Mouse (Mus musculus): ENCODE results near the gene Tent4b. TPM values are rescaled to one million over a fixed set of nuclear protein-coding genes. Genes with fewer than 3 reads are reported as not detected.
"Not testable (repeated sequence)": the region's sequence is repeated elsewhere in the genome, so short reads cannot be mapped to it uniquely, and the experiment has no call there.

Tent4b gene
- total RNA-seq (2021): 10 to 100 TPM; 10.6 to 12.2 TPM
- long read RNA-seq, experiment 1, partial matches to known transcripts: 1 of 2 reads
- long read RNA-seq, experiment 1, other reads (novel, unspliced or antisense): 1 of 2 reads
- long read RNA-seq, experiment 2, partial matches to known transcripts: 0 of 4 reads
- long read RNA-seq, experiment 2, other reads (novel, unspliced or antisense): 4 of 4 reads

DNA sequence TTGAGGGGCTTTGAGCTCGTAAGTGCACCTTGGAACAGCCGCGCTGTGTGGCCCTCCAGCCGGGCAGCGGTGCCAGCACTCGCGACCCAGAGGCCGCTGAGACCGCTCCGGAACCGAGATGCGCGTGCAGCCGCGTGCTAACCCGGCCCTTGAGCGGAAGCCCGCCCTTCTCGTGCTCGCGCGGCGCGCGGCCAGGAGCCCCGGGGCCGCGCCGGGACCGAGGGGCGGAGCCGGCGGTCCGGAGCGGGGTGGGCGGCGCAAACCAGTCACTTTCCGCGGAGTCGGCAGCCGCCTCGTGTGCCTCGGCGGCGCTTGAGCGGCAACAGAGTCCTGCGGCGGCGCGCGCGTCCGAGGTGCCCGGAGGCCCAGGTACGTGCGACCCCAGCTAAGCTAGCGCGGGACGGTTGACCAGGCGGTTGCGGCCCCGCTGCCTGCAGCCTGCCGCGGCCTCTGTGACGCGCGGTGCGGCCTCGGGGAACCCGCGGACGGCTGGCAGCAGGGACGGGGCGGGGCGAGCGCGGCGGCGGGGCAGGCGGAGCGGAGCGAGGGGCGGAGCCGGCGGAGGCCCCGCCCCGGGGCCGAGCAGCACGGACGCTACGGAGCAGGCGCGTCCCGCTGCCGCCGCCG is at the start of gene Tent4b:
TSS of gene Tent4b (plus strand) at position 269 of the 627 bp plus-strand sequence.
- DNase-seq: peak; percentile 94

DNA sequence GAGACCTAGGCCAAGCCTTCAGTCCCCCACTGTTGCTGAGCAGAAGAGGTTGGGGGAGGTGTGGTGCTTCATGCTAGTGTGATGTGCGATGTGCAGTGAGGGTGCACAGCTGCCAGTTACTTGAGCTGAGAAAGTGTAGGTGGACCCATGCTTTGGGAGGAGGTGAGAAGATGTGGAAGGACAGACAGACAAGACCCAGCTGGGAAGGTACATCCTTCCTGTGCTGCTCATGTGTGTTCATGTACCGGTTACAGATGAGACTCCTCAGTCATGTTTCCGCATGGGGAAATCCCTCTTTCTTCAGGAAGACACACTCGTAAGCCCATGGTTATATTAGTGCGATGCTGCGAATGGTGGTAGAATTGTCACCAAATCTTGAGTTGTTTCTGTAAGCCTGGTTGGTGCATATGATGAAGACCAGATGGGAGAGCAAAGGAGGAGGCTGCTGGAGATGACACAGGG is 48.1 kb upstream of the Tent4b start:
- DNase-seq: no peak

- DNase-seq: no peak
Measured at GRCm38 (mm10) chr8:88160237-88160995, 38.6 kb upstream of the Tent4b start.

- DNase-seq: no peak
Measured at GRCm38 (mm10) chr8:88161439-88161838, 37.6 kb upstream of the Tent4b start.

DNA sequence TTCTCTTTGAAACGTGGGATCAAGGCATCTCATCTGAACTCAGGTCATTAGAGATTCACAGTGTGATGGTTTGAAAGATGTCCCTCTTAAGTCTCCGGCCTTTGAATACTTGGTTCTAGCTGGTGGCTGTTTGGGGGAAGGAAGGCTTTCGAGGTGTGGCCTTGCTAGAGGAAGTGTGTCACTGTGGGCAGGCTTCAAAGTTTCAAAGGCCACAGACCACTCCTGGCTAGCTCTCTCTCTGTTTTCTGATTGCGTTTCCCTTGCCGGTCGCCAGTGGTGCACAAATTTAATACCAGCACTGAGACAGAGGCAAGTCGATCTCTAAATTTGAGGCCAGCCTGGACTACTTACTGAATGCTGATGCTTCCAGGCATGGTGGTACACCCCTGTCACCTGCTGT is 23.7 kb upstream of the Tent4b start:
- no peak for DNase-seq

DNA sequence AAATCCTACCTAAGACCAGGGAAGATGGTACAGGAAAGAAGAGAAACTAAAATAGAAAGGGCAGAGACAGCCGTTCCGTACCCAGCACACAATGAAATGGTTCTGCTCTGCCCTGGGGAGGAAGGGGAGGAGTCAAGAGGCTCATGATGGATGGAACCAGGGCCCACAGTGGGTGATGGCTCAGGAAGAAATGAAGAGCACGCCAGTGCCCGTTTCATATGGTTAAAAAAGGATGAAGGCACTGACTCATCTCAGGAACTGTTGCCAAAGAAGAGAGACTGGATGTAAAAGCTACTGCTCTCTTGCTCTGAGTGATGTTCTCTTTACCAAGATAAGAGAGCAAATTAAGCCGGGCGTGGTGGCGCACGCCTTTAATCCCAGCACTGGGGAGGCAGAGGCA is 21.7 kb upstream of the Tent4b start:
- no peak for DNase-seq

DNA sequence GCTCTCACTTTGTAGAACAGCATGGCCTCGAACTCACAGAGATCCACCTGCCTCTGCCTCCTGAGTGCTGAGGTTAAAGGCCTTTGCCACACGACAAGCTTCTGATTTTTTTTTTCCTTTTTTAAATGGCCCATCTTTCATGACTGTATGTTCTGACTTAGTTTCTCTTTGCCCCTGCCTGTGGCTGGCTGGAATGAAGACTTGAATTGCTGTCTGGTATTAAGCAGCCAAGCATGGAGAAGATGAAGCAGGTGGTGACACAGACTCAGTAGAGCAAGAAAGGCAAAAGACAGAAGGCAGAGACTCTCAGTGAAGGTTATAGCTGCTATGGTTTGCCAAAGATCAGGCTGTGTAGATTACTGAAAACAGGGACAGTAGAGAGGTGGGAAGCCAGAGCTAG is 15.9 kb upstream of the Tent4b start:
- DNase-seq: no peak

GRCm38 (mm10) chr8:88184914-88185313 is 14.1 kb upstream of the Tent4b start:
- no peak for DNase-seq

DNA sequence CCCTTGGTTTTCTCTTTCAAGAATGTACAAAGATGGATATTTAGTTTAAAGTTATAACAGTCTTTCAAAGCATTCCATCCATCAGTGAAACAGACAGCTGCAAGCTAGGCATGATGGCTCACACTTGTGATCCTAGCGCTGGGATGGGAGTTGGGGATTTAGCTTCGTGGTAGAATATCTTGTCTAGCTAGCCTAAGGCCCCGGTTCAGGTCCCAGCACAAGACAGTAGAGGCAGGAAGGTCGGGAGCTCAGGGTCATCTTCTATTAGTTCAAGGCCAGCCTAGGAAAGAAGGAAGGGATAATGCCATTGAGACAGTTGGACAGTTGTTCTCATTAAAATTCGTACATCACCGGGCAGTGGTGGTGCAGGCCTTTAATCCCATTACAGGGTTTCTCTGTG is 13.3 kb upstream of the Tent4b start:
- no peak for DNase-seq

GRCm38 (mm10) chr8:88197328-88197727 is 1.7 kb upstream of the Tent4b start:
- peak; percentile 15 for DNase-seq

DNA sequence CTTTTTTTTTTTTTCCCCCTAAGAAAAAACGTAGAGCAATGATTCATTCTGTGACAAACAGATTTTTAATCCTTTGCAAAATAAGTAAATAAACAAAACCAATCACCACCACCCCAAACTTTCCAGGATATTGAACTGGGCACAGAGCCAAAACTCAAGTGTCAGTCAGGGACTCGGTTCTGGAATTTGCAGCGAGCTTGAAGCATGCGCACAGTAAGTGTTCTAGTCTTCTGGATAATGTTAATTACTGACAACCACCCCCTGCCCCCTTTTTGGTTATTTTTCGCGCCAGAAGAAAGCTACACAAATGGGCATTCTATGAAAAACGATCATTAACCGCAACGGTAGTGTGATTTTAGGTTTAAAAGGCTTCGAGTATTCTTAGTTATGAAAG is 465 bp upstream of the Tent4b start:
- DNase-seq: peak; percentile 8

DNA sequence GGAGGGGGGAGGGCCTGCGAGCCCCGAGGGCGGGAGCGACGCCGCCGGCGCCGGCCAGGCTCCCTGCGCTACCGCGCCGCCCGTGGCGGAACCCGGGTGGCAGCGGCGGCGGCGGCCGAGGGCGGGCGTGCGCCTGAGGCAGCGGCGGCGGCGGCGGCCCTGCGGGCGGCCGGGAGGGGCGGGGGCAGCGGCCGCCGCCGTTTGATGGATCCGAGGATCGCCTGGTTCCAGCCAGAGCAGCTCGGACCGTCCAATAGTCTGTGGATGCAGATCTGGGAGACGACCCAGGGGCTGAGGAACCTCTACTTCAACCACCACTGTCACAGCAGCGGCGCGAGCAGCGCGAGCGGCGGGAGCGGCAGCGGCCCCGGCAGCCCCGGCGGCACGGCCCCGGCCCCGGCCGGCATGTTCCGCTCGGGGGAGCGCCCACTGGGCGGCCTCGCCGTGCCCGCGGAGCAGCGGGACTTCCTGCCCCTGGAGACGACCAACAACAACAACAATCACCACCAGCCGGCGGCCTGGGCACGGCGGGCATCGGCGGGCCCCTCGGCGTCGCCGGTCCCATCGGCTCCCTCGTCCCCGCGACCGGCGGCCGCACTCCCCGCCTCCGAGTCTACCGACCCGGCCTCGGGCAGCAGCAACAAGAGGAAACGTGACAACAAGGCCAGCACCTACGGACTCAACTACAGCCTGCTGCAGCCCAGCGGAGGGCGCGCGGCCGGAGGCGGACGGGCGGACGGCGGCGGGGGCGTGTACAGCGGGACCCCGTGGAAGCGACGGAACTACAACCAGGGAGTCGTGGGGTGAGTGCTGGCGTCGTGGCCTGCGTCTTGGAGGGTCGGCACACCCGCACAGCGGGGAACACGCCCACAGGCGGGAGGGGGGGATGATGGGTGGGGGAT is 938 bp downstream of the Tent4b start:
- peak; percentile 26 for DNase-seq

- no peak for DNase-seq
Measured at GRCm38 (mm10) chr8:88200724-88201495, 1.9 kb downstream of the Tent4b start.

GRCm38 (mm10) chr8:88201641-88202040 is 2.6 kb downstream of the Tent4b start:
- DNase-seq: no peak

DNA sequence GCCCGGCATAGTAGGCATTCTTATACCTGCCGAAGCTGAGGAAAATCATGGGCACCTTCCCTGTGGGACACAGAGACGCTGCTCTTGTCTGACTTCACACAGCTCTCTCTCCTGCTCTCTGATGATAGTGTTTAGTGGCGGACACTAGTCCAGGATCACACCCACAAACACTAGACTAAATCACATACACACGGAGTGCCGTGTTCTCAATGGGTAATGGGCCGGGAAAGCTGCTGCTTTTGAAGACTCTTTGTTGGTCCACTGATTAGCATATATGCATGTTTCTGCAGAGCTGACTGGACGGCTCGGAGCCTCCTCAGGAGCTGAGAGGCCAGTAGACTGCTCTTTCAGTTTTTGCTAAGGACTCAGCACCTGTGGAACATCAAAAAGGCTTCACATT is 7.0 kb downstream of the Tent4b start:
- no peak for DNase-seq

DNA sequence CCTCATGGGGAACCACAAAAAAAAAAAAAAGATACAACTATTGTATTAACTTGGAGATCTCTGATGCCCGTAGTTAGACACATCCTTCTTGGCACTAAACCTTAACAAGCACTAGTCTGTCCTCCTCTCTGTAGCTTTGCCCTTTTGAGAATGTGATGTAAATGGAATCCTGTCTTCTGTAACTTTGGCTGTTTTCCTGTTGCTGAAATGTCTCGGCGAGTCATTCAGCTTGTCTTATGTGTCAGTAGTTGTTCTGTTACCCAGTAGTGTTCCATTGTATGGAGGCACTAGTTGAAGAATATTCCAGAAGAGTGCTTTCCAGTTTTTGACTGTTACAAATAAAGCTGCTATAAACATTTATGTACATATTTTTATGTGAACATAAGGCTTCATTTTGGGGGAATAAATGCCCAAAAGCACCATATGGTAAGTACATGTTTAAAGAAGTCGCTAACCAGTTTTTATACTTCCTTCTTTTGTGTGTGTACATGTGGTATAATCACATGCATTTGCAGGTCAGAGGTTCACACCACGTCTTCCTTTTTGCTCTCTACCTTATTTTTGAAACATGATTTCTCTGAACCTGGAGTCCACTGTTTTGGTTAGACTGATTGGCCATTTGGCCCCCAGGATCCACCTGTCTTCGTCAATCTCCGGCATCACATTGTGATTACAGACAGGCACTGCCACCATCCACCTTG is 8.3 kb downstream of the Tent4b start:
- no peak for DNase-seq

GRCm38 (mm10) chr8:88209930-88210827 is 11.2 kb downstream of the Tent4b start:
- DNase-seq: not testable (repeated sequence)

DNA sequence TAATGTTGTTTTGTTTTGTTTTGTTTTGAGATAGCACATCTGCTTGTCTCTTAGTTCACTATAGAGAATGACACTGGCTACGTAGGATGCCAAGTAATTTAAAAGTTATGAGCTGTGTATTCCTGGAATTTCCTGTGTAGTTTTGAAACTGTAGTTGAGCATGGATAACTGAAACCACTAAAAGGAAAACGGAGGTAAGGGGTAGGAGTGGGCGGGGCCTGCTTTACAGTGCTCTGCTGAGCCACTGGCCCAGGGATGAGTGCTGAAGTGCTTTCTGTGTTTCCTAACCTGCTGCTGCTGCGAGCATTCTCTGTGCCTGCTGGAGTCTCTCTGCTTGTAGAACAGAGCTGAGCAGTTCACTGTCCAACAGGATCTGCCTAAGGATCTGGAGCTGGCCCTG is 22.3 kb downstream of the Tent4b start:
- DNase-seq: no peak

DNA sequence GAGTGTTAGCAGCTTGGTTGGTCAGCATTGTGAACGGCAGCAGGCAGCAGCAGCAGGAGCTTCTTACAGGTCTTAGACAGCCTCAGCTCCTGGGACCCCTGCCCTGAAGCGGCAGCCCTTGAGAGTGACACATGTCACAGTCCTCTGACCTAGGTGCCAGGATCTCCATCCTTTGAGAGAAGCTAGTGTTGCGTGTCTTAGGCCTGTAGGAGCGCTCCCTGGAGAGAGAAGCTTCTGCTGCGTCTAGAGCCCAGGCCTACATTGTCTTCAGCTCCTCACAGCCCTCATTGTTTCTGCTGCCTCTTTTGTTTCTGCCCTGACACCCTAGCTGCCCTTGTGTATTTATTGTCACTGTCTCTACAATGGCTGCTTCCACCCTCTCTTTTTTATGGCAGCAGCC is 26.3 kb downstream of the Tent4b start:
- no peak for DNase-seq

- DNase-seq: peak; percentile 9
Measured at GRCm38 (mm10) chr8:88227851-88228250, 28.8 kb downstream of the Tent4b start.
